Mouse (Mus musculus) olfactory bulb, adult 2 months (tissue): ENCODE measurements around the gene Tyw1.

Source experiments
- CTCF ChIP-seq: fragments of 200-500 bp; IDR thresholded peaks from 2 replicates; pipeline ENCODE4 v1.5.1; 2012; ENCODE audit warnings: low read depth, mild to moderate bottlenecking, low read length, moderate library complexity; ENCODE audit not compliant: insufficient read depth
- POLR2A ChIP-seq: fragments of 200-500 bp; IDR thresholded peaks from 2 replicates; pipeline ENCODE4 v1.6.1; 2012; ENCODE audit warnings: mild to moderate bottlenecking, low read depth, low read length, moderate library complexity; ENCODE audit not compliant: insufficient read depth

- TF ChIP-seq CTCF (peak; percentile 27; the same call in 1 of the 2 replicates), POLR2A (no peak)
Observed at GRCm38 (mm10) chr5:130267316-130267715, 11.9 kb downstream of the Tyw1 start.
